Mouse (Mus musculus) kidney, postnatal 4 days (tissue): ENCODE results near the gene Mtmr2.
"Not testable (repeated sequence)": the region's sequence is repeated elsewhere in the genome, so short reads cannot be mapped to it uniquely, and the experiment has no call there.

Experiments
- DNase-seq, 2 experiments: peaks; one replicate each; pipeline ENCODE4 v3.0.0; 2021; ENCODE audit warnings: mixed read lengths in 2 of 2

Gene Mtmr2

DNA sequence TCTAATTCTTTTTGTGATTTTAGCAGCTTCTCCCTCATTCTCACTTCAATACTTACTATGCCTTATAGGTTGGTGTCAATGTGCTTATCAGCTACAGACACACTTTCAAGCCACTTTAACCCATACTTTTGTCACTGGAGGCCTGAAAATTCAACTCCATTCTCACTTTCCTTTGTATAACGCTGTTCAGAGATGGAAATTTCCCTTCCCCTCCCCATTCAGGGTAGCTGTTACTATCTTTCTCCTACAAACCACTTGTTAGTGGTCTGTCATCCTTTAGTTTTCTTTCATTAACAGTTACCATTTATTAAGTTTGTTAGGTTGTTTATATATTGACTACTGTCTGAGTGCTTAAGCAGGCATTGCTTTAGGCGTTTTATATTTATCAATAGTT is at the start of gene Mtmr2:
Gene Mtmr2, plus strand, starts transcription at position 7 of the 394 bp plus-strand sequence.
- no peak for DNase-seq

DNA sequence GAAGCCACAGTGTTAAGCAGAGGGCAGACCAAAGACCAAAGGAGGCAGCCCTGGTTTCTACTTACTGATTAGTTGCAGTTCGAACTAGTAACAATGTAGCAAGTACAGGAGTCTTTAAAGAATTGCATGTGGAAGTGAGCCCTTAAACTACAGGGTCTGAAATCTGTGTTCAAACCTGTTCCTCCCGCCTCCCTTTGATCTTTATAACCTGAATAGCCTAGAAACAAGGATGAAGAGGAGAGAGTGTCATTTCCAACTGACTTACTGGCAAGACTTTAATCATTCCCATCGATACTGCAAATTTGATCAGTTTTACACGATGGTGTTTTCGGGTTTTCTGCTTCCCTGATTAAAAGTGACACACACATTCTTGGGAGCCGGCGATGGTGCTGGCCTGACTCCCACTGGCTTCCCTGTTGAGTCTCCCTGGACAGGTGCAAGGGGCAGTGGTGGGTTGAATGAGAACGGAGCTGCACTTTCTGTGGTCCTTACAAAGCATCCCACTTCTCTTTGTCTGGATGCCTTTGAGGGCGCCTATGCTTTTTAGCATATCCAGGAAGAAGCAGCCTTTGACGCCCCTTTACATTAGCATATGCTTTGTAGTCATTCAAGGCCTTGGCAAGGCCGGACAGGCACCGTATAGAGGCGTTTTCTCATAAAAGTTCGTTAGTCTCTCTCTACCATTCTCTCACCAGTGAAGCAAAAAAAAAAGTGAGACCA is 49.0 kb upstream of the Mtmr2 start:
- no peak for DNase-seq

- no peak for DNase-seq
Measured at GRCm38 (mm10) chr9:13699781-13700116, 48.5 kb upstream of the Mtmr2 start.

DNA sequence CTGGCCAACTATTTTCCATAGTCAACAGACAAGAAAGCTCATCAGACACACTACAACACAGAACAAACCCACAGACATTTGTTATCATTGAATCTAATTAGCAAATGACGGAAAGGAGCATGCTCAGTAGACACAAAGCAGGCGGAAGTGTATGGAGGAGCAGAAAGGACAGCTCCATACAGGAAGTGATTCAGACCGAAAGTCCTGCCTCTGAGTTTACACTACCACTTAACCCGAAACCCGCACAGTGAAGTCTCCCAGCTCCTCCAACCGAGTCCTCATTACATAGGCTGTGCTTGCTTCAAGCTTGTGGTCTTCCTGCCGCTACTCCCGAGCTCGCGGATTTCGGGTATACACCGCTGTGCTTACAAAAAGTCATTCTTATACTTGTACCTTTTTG is 46.4 kb upstream of the Mtmr2 start:
- no peak for DNase-seq

GRCm38 (mm10) chr9:13703100-13703499 is 45.1 kb upstream of the Mtmr2 start:
- DNase-seq = no peak

DNA sequence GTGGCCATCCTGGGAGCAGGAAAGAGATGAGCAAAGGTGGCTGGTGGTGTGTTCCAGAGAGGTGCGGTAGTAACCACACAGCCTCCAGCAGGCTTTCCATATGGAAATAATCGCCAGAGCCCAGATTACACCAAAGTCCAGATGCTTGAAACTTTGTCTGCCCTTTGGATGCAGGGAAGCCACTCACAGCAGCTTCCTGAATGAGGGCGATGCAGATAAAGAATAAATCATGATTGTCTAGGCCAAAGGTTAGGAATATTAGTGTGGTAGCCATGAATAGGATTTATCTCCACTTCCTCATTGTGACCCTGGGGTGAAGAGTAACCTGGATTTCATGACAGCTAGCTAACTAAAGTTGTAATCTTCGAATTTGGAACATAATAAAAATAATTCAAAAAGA is 43.3 kb upstream of the Mtmr2 start:
- DNase-seq = no peak

GRCm38 (mm10) chr9:13707066-13707555 is 41.1 kb upstream of the Mtmr2 start:
- no peak for DNase-seq

GRCm38 (mm10) chr9:13709436-13709835 is 38.8 kb upstream of the Mtmr2 start:
- DNase-seq = no peak

DNA sequence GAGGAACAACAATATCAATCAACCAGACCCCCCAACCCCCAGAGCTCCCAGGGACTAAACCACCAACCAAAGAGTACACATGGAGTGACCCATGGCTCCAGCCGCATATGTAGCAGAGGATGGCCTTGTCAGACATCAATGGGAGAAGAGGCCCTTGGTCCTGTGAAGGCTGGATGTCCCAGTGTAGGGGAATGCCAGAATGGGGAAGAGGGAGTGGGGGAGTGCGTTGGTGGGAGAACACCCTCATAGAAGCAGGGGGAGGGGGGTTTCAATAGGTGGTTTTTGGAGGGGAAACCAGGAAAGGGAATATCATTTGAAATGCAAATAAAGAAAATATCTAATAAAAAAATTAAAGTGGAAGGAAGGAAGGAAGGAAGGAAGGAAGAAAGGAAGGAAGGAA is 32.3 kb upstream of the Mtmr2 start:
- not testable (repeated sequence) for DNase-seq

DNA sequence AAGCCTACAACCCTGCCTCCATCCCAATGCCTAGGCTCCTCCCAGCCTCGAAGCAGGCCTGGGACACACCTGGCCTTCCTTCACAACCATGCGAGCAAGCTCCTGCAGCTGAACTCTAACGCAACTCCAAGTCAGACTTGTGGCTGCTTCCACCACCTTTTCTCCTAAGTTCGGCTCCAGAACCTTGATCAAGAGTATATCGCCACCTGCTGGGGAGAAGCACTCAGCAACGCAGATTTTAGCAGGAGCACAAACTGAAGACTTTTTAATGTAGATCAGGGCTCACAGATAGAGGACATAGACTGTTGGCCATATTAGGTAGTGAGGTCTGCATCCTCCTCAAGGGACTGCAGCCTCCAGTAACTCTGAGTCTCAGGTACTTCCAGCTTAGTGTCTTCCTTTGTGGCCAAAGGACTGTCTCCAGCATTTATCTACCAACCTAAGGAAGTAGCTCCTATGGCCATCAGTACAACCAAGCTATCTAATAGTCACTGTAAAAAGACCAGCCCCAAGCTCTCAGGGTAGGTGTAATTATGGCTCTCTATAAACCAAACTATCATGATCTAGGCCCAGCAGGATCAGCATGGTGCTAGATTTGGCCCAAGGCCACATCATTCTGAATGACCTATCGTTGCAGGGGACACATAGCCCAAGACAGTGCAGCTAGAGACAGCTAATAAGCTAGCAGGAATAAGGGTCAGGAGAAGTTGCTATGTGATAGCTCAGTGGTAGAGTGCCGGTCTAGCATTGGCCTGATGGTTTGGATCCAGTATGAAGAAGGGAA is 31.7 kb upstream of the Mtmr2 start:
- DNase-seq = peak; percentile 87 to 89

DNA sequence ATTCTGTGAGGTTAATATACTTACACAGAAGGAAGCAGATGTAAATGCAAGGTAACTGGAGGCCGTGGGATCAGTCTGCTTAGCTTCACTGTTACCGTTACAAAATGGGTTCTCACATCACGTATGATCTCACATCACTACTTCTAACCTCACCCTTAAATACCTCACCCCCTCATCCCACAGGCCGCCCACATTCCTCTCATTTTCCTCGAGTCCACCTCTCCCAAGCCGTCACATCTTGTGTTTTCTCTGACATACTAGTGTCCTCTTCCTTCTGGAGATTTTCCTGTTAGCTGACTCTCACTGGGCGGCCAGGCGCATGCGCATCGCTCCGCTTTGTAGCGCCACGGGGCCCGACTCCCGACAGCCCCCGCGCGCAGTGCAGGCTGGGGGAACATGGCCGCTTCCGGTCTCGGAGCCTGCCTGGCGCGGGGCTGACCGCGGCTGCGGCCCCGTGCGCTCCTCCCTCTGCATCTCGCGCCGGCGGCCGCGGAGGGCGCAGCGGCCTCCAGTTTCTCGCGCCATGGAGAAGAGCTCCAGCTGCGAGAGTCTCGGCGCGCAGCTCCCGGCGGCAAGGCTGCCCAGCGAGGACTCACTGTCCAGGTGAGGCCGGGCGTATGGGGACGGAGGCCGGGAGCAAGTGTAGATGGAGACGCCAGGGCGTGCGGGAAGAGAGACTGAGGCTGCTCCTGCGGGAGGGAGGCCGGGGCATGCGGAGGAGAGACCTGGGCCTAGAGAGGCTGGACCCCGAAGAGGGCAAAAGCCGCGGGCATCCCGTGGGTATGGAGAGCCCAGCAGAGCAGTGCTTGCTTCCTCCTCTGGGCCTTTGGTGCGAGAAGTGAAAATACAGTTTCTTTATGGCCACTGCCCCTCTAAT is 826 bp downstream of the Mtmr2 start:
- DNase-seq = peak; percentile 97 to 98

DNA sequence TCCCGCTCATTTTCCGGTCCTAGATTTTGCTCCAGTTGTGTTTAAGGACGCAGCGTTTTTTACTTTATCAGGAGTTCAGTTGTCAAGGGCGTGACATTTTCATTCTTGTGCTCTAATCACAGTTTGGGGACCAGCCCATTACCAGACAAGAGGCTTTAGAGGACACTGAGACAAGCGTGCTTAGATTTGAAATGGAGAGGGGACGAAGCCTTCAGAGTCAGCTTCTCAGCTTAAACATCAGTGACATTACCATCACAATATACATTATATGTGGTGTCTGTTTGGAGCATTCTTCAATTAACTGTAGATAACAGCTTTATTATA is 1.4 kb downstream of the Mtmr2 start:
- DNase-seq = no peak

GRCm38 (mm10) chr9:13752543-13752942 is 4.3 kb downstream of the Mtmr2 start:
- DNase-seq = no peak

- DNase-seq = no peak
Measured at GRCm38 (mm10) chr9:13760430-13760829, 12.2 kb downstream of the Mtmr2 start.

- no peak for DNase-seq
Measured at GRCm38 (mm10) chr9:13765624-13766023, 17.4 kb downstream of the Mtmr2 start.

DNA sequence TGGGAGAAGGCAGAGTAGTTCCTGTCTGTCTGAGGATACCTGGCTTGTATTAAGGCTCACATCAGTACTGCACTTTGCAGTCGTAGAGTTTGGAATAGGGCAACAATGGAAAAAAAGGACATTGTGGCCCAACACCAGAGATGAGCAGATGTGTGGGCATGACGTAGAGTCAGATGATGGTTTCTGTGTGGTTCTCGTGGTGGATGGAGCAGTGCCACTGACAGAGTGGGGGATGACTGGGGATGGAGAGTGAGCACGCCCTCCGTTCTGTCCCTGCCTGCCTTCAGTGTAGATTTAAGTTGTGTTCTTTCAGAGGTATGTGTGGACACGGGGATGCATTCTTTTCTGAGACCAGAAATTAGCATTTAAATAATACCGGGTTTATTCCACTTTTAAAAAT is 18.4 kb downstream of the Mtmr2 start:
- DNase-seq = no peak

DNA sequence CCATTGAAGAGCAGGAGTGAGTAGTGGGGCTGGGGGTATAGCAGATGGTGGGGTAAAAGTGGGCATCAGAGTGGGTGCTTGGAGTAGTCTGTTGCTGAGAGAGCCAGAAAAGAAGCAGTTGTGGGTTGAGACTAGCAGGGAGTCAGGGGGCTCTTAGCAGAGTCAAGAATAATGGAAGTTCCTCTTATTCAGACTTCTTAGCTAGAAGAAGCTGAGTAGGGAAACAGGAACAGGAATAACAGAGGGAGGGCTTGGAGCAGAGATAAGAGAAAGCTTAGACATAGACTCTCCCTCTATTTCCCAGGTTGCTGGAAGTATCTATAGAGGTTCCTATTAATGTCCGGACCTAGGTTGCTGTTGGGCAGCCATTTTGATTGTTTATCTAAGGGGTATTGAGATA is 26.5 kb downstream of the Mtmr2 start:
- DNase-seq = no peak

GRCm38 (mm10) chr9:13781985-13782384 is 33.8 kb downstream of the Mtmr2 start:
- DNase-seq = no peak

DNA sequence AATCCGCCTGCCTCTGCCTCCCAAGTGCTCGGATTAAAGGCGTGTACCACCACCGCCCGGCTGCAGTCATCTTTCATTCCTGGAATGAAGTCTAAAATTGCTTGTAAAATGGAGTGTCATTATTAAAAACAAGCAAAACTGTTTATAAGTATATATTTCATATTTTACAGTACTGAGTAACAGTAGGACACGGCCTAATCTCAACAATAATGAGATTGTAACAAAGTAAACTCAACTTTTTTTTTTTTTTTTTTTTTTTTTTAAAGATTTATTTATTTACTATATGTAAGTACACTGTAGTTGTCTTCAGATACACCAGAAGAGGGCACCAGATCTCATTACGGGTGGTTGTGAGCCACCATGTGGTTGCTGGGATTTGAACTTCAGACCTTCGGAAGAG is 42.7 kb downstream of the Mtmr2 start:
- DNase-seq = not testable (repeated sequence)

GRCm38 (mm10) chr9:13794302-13794701 is 46.1 kb downstream of the Mtmr2 start:
- DNase-seq = no peak

GRCm38 (mm10) chr9:13794756-13795155 is 46.5 kb downstream of the Mtmr2 start:
- no peak for DNase-seq

DNA sequence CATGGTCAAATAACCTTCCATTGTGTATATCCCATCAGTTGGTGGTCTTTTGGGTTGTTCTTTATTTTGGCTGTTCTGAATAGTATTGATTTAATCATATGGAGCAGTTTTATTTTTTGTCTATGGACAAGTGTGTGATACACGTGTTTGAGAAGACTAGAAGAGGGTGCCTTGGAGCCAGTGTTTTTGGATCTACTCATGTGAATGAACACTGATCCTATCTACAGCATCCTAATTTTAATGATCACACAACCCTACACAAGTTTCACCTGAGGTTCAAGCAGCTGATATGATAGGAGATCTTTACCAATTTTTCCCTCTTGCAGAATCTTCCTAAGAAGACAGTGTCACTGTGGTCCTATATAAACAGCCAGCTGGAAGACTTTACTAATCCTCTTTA is 56.3 kb downstream of the Mtmr2 start:
- DNase-seq = no peak

DNA sequence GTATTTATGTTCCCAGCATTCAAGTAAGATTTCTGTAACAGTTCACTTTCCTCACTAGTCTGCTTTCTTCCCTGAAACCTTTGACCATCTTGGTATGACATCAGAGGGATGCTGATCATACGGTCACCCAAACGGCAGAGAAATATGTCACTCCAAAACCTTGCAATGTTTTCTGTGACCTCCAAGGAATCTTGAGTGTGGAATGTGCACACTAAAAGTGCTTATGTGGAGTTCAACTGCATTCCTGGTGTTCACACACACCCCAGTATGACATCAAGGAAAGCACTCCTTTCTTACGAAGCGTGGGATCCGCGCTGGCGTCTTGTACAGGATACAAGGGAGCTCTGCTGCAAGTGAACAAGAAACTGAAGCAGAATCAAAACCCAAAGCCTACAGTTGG is 58.6 kb downstream of the Mtmr2 start:
- DNase-seq = no peak

DNA sequence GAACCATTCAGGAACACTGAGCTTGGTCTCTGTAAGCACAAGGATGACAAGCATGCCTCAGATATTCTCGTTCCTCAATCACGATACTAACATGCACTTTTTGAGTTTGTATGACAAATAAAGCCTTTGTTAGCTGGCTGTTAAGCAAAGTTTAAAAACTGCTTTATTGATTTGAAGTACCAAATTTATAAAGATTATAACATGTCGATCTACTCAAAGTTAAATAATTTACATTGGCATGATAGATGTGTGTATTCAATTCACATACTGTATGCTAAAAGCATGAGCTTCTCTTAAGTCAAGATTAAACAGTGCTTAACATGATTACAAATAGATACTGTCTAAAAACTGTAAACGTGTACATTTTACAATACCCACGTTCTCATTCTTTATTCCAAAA is 59.4 kb downstream of the Mtmr2 start:
- DNase-seq = no peak
